Mouse (Mus musculus): ENCODE data around the gene Rwdd2b.
A peak's percentile ranks its signal among the peaks of the same experiment; 100 is the strongest.

Rwdd2b gene

DNA sequence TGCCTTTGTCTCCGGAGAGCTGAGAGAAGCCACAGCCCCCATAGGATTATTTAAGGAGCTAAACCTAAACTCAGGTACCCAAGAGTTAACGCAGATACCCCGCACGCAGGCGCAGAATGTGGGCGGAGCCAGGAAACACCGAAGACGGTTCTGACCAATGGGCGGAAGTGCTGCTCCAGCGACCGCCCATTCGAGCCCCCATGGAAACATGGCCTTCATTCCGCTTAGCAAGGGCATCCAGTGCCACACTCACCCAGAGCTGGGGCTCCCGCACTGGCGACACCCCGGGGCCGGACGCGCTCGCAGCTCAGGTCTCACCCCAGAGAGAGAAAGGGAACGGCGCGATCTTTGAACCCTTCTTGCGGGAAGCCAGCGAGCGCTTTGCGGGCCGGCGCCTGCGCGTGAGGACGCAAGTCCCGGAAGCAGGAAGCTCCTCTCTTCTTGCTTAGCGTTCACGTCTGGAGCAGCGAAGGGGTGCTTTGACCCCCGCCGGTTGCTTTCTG, at the start of gene Rwdd2b:
Rwdd2b (minus strand) TSS at position 390 of the 503 bp plus-strand sequence.
- peak; percentile 86 to 93 for DNase-seq (ENCODE audit: low spot score in 2 of 2)

DNA sequence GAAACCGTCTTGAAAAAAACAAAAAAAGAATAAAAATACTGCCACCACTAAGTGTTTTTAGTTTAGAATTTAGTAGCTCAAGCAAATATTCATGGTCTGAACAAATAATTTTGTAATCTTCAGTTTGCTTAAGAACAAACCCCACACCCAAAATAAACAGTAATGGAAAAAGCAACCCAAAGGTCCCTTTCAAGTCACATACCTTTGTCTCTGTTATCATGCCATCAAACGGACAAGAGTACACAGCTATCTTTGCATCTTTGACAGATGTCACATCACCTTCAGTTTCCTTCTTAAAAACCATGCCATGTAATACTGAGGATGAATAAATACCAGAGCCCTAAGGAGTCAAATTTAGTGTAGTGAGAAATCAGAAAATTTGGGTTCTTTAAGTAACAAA, 48.2 kb upstream of the Rwdd2b start:
- DNase-seq (ENCODE audit: low spot score in 2 of 2), result no peak

DNA sequence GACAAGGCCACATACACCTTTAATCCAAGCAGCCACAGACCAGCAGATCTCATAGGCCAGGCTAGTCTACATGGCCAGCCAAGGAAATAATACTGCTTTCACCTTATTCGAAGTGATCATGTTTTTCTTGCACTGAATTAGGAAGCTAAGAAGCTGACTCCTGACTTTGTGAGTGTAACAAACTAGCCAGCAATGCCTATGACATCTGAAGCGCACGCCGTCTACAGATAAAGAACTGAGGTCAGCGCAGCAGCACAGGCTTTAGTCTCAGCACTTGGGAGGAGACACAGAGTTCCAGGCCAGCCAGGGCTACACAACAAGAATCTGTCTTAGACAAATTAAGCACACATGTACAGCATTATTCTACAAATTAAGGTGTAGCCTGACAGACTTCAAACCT, 46.4 kb upstream of the Rwdd2b start:
- DNase-seq (ENCODE audit: low spot score in 2 of 2), result no peak

DNA sequence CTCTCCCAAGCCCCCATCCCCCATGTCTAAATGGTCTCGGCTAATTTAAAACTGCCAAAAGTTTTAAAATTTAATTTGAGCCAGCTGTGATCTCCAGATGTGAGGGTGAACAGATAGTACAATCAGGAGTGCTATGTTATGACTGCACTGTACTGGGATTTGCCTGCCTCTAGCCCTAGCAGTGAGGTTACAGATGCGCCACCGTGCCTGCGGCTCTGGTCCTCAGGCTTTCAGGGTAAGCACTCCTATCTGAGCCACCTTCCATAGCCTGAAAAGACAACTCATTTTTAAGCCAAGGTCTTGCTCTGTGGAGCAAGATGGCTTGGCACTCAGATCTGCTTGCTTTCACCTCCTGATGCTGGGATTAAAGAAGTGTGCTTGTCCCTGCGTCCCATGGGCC, 44.0 kb upstream of the Rwdd2b start:
- DNase-seq (ENCODE audit: low spot score in 2 of 2), result no peak

DNA sequence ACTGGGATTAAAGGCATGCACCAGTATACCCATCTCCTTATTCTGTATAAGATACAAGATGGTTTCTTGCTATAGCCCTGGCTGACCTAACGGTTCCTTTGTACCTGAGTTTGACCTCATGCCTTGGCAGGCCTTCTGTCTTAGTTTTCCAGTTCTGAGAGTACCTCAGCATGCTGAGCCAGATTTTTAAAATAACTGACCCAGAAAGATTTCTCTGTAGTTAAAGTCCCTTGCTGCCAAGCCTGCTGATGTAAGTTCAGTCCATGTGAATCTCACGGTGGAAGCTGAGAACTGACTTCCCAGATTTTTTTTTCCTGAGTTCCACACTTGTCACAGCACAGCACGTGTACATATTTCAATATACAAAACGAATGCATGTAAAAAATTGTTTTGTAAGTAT, 30.2 kb upstream of the Rwdd2b start:
- DNase-seq (ENCODE audit: low spot score in 2 of 2), result no peak

DNA sequence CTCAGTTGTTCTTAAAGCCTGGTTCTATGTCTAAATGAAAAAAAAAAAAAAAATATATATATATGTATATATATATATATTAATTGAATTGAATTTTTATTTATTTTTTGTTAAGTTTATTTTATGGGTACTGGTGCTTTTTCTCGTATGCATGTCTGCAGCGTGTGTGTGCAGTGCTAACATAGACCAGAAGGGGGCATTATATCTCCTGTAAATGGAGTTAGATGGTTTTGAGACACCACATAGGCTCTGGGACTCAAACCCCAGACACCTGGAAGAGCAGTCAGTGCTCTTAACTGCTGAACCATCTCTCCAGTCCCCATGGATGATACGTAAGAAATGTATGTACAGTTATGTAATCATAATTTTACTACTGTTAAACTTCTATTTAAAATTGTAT, 18.4 kb upstream of the Rwdd2b start:
- DNase-seq (ENCODE audit: low spot score in 2 of 2), result no peak

DNA sequence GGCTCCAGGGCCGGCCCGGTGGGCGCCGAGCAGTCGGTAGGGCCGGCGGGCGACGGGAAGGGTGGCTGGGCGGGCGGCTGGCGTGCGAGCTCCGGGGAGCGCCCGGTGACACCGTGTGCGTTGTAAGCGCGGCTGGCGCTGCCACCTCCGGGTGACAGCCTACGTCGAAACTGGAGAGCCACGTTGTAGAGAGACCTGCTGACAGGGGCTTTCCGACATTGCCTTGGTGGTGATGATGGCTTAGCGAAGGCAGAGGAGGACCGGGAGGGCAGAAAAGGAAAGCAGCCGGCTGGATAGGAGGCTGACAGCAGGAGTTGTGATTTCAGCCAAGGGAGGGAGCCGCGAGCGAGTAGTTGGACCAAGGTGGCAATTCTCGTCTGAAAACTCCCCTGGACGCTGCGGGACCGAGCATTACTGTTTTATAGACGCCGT, 14.8 kb upstream of the Rwdd2b start:
- DNase-seq (ENCODE audit: low spot score in 2 of 2), result peak in 1 of 2 experiments; percentile 32

DNA sequence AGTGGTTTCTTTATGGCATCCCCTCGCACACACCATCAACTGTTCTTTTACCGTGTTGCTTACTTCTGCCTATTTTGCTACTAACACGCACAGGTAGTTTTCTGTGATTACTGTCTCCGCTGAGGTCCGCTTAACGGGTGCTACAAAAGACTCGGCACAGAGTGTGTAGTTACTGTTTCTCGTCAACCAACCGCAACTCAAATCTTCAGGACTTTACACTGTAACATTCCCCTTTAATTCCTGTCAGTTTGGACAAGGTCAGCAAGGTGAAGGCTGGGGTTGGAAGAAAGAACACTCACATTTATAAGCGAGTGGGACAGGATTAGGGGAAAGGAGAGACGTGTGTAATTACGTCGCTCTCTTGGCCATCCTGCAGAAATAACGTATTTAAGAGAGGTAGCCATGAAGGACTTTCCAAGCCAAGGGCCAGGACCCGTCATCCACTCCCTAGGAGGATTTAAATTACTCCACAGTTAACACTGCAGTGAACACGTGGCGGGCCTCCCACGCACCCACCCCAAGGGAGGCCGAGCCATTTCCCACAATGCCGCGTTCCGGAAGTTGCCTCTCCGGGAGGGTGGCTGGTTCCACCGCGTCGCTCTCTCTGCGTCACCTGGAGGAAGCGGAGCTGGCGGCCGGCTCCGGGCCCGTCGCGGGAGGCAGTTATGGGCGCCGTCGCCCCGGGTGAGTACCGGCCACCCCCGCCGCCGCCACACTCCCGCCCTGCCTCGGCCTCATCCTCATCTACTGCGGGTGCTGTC, 14.2 kb upstream of the Rwdd2b start, which contains the start of gene Usp16:
Usp16 (plus strand) TSS at position 285 of the 761 bp plus-strand sequence.
- DNase-seq (ENCODE audit: low spot score in 2 of 2), result peak; percentile 89 to 91

DNA sequence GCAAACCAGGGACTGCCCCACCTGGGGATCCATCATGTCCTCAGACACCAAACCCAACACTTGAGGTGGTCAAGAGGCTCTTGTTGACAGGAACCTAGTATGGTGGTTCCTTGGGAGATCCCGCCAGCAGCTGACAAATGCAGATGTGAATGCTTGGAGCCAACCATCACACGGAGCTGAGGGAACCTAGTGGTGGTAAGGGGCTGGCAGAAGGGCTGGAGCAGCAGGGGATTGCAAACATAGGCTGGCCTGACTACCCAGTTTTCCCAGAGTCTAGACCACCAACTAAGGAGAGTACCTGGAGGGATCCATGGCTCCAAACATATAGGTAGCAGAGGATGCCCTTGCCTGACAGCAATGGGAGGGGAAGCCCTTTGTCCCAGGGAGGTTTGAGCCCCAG, 12.9 kb upstream of the Rwdd2b start:
- no peak for DNase-seq (ENCODE audit: low spot score in 2 of 2)

DNA sequence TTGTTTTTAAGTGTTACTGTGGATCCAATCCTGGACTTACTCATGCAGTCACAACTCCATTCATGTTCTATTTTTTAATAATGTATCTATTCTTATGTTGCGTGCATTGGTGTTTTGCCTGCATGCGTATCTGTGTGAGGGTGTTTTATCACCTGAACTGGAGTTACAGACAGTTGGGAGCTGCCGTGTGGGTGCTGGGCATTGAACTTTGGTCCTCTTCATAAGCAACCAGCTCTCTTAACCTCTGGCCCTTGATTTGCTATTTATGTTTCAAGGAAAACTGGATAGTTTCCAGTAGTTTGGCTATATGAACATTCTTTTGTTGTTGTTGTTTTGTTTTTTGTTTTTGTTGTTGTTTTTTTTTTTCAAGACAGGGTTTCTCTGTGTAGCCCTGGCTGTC, 5.2 kb upstream of the Rwdd2b start:
- no peak for DNase-seq (ENCODE audit: low spot score in 2 of 2)

DNA sequence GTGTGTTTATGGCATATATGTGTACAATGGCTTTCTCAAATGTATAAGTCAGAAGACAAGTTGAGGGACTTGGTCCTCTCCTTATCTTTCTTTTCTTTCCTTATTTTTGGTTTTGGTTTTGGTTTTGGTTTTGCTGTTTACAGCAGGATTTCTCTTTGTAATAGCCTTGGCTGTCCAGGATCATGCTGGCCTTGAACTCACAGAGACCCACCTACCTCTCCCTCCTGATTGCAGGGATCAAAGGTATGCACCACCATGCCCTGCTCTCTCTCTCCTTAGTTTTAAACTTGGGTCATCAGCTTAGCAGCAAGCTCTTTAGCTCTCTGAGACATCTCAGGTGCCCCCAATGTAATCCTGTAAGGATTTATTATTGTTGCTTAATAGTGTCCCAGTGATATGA, 4.7 kb upstream of the Rwdd2b start:
- no peak for DNase-seq (ENCODE audit: low spot score in 2 of 2)

DNA sequence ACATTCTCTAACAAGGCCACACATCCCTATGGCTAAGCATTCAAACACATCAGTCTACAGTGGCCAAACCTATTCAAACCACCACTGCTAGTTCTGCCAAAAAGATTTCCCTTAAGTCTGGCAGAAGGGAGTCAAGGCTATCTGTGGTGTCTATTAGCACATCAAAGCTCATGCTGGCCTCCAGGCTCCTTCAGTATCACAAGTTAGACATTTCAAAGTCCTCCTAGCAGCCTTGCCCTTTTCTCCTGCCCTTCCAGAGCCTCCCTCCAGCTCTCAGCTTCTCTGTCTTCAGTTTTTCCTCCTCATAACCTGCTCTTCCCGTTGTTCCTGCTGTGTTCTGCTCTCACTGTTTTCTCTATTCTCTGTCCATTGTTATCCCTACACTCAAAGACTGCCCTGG, 3.7 kb upstream of the Rwdd2b start:
- no peak for DNase-seq (ENCODE audit: low spot score in 2 of 2)

DNA sequence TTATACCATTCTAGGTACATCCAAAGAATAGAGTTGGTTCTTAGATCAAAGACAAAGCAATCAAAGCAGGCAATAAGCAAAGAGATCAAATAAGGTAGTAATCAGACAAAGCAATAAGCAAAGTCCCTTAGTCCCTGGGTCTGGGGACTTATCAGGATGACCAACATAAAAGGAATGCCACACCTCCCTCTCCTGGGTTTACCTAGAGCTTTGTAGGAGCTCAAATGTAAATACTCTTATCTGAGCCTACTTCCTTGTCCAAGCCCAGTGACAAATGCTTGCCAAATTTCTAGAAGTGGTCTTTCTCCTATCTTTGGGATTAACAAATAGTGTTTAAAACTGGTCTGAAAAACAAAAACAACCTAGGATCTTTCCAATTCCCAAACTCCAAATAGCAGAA, 2.9 kb upstream of the Rwdd2b start:
- DNase-seq (ENCODE audit: low spot score in 2 of 2), result no peak

DNA sequence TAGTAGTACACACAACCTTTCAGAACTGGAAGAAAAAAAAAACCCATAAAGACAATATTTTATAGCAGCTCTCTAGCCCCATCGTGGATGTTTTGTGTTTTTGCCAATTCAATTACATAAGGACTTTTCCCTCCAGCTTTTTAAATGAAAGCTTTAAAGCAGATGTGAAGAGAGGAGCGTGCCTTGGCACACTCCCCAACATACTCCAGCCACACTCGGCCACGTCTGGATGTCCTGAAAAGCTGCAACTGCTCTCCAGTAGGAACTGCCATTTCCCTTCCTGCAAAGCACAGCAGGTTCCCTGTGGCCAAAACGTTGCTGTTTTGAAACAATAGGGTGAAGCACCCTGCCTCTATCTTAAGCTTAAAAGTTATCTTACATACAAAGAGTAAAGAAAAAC, 1.9 kb upstream of the Rwdd2b start:
- DNase-seq (ENCODE audit: low spot score in 2 of 2), result no peak

DNA sequence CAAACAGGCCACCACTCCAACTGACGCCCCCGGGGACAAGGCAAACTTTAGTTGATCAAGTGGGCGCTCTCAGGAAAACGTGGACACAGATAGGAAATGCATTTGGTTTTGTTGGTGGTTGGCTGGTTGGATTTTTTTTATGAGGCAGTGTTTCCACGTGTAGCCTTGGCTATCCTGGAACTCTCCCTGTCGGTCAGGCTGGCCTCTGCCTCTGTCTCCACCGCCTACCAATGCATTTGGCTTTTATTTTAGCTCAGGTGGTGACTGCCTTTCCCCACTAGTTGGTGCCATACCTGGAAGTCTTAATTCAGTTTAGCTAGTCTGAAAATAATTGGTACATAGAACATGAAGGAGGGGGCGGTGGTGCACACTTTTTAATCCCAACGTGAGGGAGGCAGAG, 716 bp upstream of the Rwdd2b start:
- no peak for DNase-seq (ENCODE audit: low spot score in 2 of 2)

DNA sequence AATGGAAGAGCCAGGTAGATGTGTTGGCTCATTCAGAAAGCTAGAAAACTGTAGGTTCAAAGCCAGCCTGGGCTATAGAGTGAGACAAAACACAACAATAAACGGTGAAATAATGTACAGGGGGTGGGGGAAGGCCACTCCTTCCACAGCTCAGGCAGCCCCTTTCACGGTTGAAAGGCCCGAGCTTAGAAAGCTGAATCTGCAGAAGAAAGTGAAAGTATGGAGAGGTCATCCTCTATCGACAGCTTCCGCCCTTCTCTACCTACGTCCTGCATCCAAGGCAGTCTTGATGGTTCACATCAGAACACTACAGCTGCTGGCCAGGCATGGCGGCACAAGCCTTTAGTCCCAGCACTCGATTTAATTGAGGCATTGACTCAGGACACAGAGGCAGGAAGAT, 1.7 kb downstream of the Rwdd2b start:
- no peak for DNase-seq (ENCODE audit: low spot score in 2 of 2)

DNA sequence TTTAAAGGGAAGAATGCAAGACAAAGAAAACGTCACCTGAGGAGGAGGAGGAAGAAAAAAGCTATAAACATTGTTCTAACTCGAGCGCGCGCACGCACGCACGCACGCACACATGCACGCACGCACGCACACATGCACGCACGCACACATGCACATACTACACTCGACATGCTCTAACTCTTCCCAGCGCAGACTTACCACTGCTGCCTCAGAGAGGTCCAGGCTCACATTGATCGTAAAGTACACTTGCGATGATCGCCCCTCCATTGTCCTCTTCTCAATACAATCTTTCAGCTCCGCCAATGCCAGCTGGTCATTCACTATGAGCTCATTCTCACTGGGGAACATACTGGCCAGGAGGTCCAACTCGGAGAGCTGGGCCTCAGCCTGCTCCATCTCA, 3.3 kb downstream of the Rwdd2b start:
- no peak for DNase-seq (ENCODE audit: low spot score in 2 of 2)

DNA sequence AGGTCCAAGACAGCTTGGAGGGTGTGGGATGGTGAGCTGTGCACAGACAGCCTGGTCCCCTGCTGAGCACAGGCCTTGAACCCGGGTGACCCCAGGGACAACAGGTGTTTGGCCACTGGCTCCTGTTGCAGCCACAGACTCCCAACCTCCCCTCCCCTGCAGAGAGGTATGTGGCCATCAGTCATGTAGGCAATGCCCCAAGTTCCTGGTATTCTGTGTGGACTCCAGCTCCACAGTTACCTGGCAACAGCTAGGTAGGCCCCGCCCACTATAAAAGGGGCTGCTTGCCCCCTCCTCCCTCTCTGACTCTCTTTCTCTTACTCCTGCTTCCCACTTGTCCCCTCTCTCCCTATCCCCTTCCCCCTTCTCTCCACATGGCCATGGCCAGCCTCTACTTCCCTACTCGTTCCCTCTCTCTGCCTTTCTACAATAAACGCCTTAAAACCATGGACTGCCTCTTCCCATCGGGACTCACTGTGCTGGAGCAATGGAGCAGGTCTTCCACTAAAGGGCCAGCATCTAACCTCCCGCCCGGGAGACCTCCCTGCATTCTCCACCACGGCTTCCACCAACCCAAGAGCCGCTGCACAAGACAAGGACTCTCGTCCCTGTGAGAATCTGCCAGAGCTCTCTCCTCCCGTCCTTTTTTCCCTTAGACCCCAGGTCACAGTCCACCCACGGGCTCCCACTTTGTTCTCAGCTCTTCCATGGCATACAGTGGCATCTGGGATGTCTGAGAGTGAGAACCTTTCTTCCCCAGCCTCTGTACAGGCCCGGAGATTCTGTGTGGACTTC, 4.8 kb downstream of the Rwdd2b start:
- no peak for DNase-seq (ENCODE audit: low spot score in 2 of 2)

DNA sequence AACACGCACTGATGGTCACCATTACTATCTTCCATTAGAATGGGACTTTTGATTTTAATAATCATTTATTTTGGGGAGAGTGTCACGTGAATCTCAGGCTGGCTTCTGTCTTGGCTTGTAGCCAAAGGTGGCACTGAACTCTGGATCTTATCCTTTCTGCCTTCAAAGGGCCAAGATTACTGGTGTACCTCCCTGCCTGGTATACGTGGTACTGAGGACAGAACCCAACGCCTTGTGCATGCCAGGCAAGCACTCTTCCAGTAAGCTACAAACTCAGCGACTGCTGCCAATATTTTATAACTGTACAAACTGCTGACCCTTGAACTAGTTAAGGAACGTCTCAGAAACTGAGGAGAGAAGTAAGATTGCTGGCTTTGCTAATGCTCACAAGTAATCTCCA, 5.4 kb downstream of the Rwdd2b start:
- DNase-seq (ENCODE audit: low spot score in 2 of 2), result no peak

DNA sequence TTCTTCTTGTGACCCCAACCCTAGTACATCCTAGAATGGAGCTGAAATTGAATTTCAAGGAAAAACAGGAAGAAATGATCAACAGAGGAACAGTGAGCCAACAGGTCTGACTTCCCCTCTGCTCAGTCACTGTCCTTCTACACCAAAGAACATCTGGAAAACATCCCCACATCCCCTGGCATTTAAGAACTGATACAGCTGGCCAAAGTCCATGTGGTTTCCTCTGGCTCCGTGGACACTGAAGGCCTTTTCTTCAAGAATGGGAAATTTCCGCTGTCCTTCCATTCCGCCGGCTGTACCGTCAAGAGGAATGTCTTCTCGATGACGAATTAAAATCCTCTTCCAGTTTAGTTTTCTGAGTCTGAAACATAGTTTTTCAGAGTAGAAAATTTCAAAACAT, 6.1 kb downstream of the Rwdd2b start:
- no peak for DNase-seq (ENCODE audit: low spot score in 2 of 2)

DNA sequence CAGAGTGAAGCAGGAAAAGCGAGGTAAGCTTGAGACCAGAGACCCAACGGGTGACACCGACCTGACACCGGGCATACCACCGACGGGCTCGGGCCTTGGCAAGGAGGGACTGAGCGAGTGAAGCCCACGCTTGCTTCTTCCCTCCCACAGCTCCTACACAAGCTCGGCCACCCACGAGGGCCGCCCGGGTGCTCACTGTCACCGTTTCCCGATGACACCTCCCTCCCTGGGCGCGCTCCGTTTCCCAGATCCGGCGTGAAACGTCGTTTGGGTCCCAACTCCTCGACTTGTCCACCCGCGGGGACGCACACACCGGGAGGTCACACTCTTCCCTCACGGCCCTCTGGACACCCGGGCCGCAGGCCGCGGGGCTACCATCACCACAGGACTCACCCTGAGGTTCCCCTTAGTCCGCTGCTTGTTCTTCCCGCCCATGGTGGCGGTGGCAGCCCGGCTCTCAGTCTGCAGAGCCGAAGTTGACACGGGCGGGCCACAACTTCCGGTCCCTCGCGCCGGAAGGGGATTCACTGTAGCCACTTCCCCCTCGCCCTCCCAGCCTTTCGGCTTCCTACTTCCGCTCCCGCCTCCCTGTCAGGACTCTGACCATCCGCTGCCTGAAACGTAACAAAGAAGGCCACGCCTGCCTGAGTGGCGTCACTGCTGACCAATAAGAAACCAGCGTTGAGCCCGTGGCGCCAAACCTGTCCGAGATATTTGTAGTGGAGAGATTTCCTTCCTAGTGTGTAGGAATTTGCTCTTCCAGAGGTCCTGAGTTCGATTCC, 8.1 kb downstream of the Rwdd2b start, which contains the start of gene Ltn1:
Ltn1 (minus strand) TSS at position 580 of the 782 bp plus-strand sequence.
- DNase-seq (ENCODE audit: low spot score in 2 of 2), result peak; percentile 98

DNA sequence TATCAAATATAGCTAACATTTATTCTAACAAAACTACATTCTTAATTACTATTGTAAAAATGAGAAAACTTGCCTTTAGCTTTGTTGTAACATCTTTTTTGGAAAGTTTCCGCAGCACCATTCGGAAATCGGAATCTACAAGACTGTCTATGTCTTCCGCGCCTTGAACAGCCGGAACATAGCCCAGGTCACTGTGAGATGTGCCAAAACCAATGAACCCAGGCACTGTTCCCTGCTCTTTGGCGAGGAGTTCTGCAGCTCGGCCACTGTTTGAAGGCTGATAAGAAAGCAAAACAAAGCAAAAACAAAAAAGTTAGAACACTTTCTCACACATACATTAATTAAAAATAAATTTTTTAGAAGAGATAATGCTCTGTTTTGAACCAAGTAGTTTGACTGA, 12.9 kb downstream of the Rwdd2b start:
- no peak for DNase-seq (ENCODE audit: low spot score in 2 of 2)

Data from frontal cortex, postnatal 10 days (tissue).